In genomic region chr12:102414686-102415085, GRCm38 (mm10) we compare ENCODE assay signal across 17 mouse cellular contexts.
"Had no signal": no experiment of that assay in that cellular context is flagged by ENCODE, and none has a peak within 500 bp of the region (broad histone marks: within the 10 kb centered on the region; RNA-seq: fewer than 3 reads in every experiment).

No protein-coding gene starts in this region.

- H3K4me1 ChIP-seq: neural tube, embryonic 15.5 days had no signal

- H3K4me2 ChIP-seq: liver, embryonic 15.5 days; lung, embryonic 14.5 days; neural tube, embryonic 13.5 days; neural tube, embryonic 15.5 days; stomach, embryonic 15.5 days had no signal

- DNase-seq: liver, postnatal 0 days; lung, embryonic 14.5 days; lung, postnatal 10 days; lung, postnatal 4 days; midbrain, embryonic 14.5 days; right cerebral cortex, postnatal 14 days; thymus, adult 2 months; thymus, postnatal 25 days; thymus, postnatal 4 days had no signal

- H3K9me3 ChIP-seq: liver, embryonic 15.5 days; midbrain, embryonic 10.5 days; neural tube, embryonic 13.5 days; neural tube, embryonic 15.5 days; stomach, embryonic 15.5 days had no signal

- H3K36me3 ChIP-seq: liver, embryonic 15.5 days; stomach, embryonic 15.5 days had no signal

- H3K27me3 ChIP-seq: liver, embryonic 15.5 days; neural tube, embryonic 13.5 days; neural tube, embryonic 15.5 days; stomach, embryonic 15.5 days had no signal

- H3K27ac ChIP-seq: liver, embryonic 15.5 days; midbrain, embryonic 10.5 days; neural tube, embryonic 13.5 days; neural tube, embryonic 15.5 days; stomach, embryonic 15.5 days; stomach, postnatal 0 days had no signal

- H3K9ac ChIP-seq: liver, embryonic 15.5 days; liver, postnatal 0 days; lung, embryonic 14.5 days; neural tube, embryonic 13.5 days; neural tube, embryonic 15.5 days; stomach, embryonic 15.5 days had no signal

- ATAC-seq: liver, postnatal 0 days; midbrain, embryonic 16.5 days had no signal

- H3K4me3 ChIP-seq: liver, embryonic 15.5 days; midbrain, embryonic 10.5 days; myocyte; neural tube, embryonic 13.5 days; neural tube, embryonic 15.5 days; stomach, embryonic 15.5 days had no signal
